Mouse (Mus musculus) hindbrain, postnatal 0 days (tissue): ENCODE data around the gene Tsga10ip. TPM values are rescaled to one million over a fixed set of nuclear protein-coding genes. Genes with fewer than 3 reads are reported as not detected.

Source experiments
- ATAC-seq: fragments of 200-750 bp; cut with Nextera tagmentation; 2 replicates; pipeline ENCODE4 v1.8.0; 2017; ENCODE audit warnings: mild to moderate bottlenecking, moderate TSS enrichment, moderate library complexity
- DNase-seq: peaks from one replicate; pipeline ENCODE4 v3.0.0-alpha.2; 2015; ENCODE audit warnings: low spot score
- H3K27ac ChIP-seq: fragments of 300-500 bp; sonication (generic); 2 replicates; pipeline ENCODE4 v1.5.1; 2014; ENCODE audit warnings: mild to moderate bottlenecking
- H3K27me3 ChIP-seq: fragments of 300-500 bp; sonication (generic); 2 replicates; pipeline ENCODE4 v1.6.1; 2014; ENCODE audit warnings: low read length, mixed read lengths; ENCODE audit not compliant: insufficient read depth
- H3K36me3 ChIP-seq: fragments of 300-500 bp; sonication (generic); 2 replicates; pipeline ENCODE4 v1.6.1; 2014; ENCODE audit warnings: low read length, mixed read lengths; ENCODE audit not compliant: insufficient read depth
- H3K4me1 ChIP-seq: fragments of 300-500 bp; sonication (generic); 2 replicates; pipeline ENCODE4 v1.6.1; 2014; ENCODE audit warnings: antibody characterized with exemption, low read length, mixed read lengths; ENCODE audit not compliant: insufficient read depth
- H3K4me2 ChIP-seq: fragments of 300-500 bp; sonication (generic); 2 replicates; pipeline ENCODE4 v1.6.1; 2014; ENCODE audit warnings: low read depth, mild to moderate bottlenecking, low read length, moderate library complexity, mixed read lengths
- H3K4me3 ChIP-seq: fragments of 300-500 bp; sonication (generic); 2 replicates; pipeline ENCODE4 v1.5.1; 2014; ENCODE audit warnings: low read length
- H3K9ac ChIP-seq: fragments of 300-500 bp; sonication (generic); replicated peaks from 2 replicates; pipeline ENCODE4 v1.6.1; 2014; ENCODE audit warnings: mild to moderate bottlenecking, low read length, moderate library complexity, mixed read lengths
- H3K9me3 ChIP-seq: fragments of 300-500 bp; sonication (generic); 2 replicates; pipeline ENCODE4 v1.6.1; 2016; ENCODE audit warnings: low read length, mixed read lengths
- CTCF ChIP-seq: IDR thresholded peaks from 2 replicates; pipeline ENCODE4 v1.5.1; 2016; ENCODE audit warnings: antibody characterized with exemption, control low read depth, low read depth
- WGBS: fragments of 180-500 bp; shearing (Covaris S2); extraction: QIAGEN DNeasy Blood & Tissue Kit; methylation state at CpG from one replicate; pipeline ENCODE4 v1.1.7; 2014; 5-methylcytosine and 5-hydroxymethylcytosine counted together
- polyA plus RNA-seq: library from polyadenylated mRNA; unstranded; fragments of >200 nt; fragmentation: Nextera tagmentation; extraction: Ambion mirVana; gene quantifications from 2 replicates; pipeline ENCODE4 v1.2.1, GENCODE M21; 2015
- total RNA-seq: library from RNA; depleted of rRNA; stranded (reverse); fragments of >200 nt; gene quantifications from 2 replicates; pipeline ENCODE4 v1.2.3, GENCODE M21; 2014

Tsga10ip gene
- total and polyA plus RNA-seq, 2 experiments from 2014 or later: not detected

DNA sequence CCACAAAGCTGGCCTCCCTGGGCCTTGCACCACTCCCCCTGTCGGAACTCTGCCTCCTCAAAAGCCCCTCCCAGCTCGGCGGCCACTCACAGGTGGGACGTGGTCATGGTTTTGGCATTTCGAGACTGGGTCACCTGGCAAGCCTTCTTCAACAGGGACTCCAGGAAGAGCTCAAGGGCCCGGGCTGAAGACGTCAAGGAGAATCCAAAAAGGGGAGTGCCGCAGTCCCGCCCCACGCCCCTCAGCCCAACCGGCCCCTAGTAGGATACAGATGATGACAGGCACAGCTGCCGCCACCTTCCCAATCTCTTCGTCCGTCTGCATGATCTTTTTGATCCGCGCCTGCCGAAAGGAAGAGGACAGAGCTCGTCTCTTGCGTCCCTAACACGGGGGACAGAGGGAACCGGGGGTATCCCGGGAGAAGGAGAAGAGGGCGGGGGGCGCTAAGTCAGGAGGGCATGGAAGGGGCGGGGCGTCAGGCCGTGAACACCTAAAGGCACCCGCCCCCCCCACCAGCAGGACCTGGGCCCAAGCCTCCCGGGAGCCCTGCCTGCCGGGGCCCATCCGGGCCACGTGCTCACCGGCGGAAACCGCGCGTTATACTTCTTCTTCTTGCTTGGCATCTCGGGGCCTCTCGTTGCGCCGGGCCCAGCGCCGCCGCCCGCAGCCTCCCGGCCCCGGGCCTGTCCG is 21.9 kb upstream of the Tsga10ip start:
- 2% methylated on average over 42 of the region's 48 CpGs for WGBS
- H3K4me1 ChIP-seq: peaks cover 21% of the 10 kb centered on the region
- H3K36me3 ChIP-seq: peaks cover 8% of the 10 kb centered on the region; the same call in 1 of the 2 replicates

GRCm38 (mm10) chr19:5423561-5423960 is 21.2 kb upstream of the Tsga10ip start:
- Histone ChIP-seq H3K9ac (peak overlapping the region; percentile 94), H3K4me2 (peak overlapping the region; percentile 90), H3K9me3 (no peaks in the 10 kb centered on the region), H3K4me3 (peak overlapping the region; percentile 90), H3K36me3 (peaks cover 8% of the 10 kb centered on the region; the same call in 1 of the 2 replicates), H3K4me1 (peaks cover 21% of the 10 kb centered on the region), H3K27ac (peak overlapping the region; percentile 92; the same call in 1 of the 2 replicates), H3K27me3 (no peaks in the 10 kb centered on the region)
- no peak for ATAC-seq
- TF ChIP-seq CTCF: no peak
- WGBS: 58% methylated on average over 12 of the region's 12 CpGs
- DNase-seq: no peak

More for the DNA sequence above, 21.9 kb upstream of the Tsga10ip start:
- Histone ChIP-seq H3K9ac (peak overlapping the region; percentile 94), H3K9me3 (no peaks in the 10 kb centered on the region), H3K4me3 (peak overlapping the region; percentile 90), H3K4me2 (peak overlapping the region; percentile 90), H3K27ac (peak overlapping the region; percentile 92), H3K27me3 (no peaks in the 10 kb centered on the region)
- ATAC-seq (peak; percentile 67), DNase-seq (peak; percentile 75)
- peak; percentile 40 for TF ChIP-seq CTCF

- DNase-seq: no peak
- Histone ChIP-seq H3K4me1 (peaks cover 21% of the 10 kb centered on the region), H3K9me3 (no peaks in the 10 kb centered on the region), H3K36me3 (peaks cover 8% of the 10 kb centered on the region; the same call in 1 of the 2 replicates), H3K4me2 (peak overlapping the region; percentile 90), H3K9ac (peak overlapping the region; percentile 94; the same call in 1 of the 2 replicates), H3K4me3 (peak overlapping the region; percentile 90; the same call in 1 of the 2 replicates), H3K27ac (no peak overlapping the region), H3K27me3 (no peaks in the 10 kb centered on the region)
- no peak for ATAC-seq
- WGBS: 62% methylated on average over 9 of the region's 9 CpGs
- TF ChIP-seq CTCF: no peak
Observed at GRCm38 (mm10) chr19:5422895-5423443, 20.6 kb upstream of the Tsga10ip start.

- no peak for ATAC-seq
- H3K36me3 ChIP-seq: peaks cover 8% of the 10 kb centered on the region; the same call in 1 of the 2 replicates
- no peak overlapping the region for H3K9ac ChIP-seq
- H3K4me3 ChIP-seq: no peak overlapping the region
- H3K9me3 ChIP-seq: no peaks in the 10 kb centered on the region
- H3K4me1 ChIP-seq: peaks cover 21% of the 10 kb centered on the region
- H3K4me2 ChIP-seq: no peak overlapping the region
- 76% methylated on average over 10 of the region's 10 CpGs for WGBS
- H3K27ac ChIP-seq: no peak overlapping the region
- no peaks in the 10 kb centered on the region for H3K27me3 ChIP-seq
- TF ChIP-seq CTCF: no peak
- DNase-seq: no peak
Observed at GRCm38 (mm10) chr19:5422267-5422666, 19.9 kb upstream of the Tsga10ip start.

GRCm38 (mm10) chr19:5421784-5422183 is 19.5 kb upstream of the Tsga10ip start:
- no peak for TF ChIP-seq CTCF
- DNase-seq (no peak), ATAC-seq (no peak)
- Histone ChIP-seq H3K27me3 (no peaks in the 10 kb centered on the region), H3K4me2 (no peak overlapping the region), H3K9ac (no peak overlapping the region), H3K4me3 (no peak overlapping the region), H3K27ac (no peak overlapping the region), H3K9me3 (no peaks in the 10 kb centered on the region), H3K4me1 (peaks cover 21% of the 10 kb centered on the region), H3K36me3 (peaks cover 8% of the 10 kb centered on the region; the same call in 1 of the 2 replicates)
- 86% methylated on average over 5 of the region's 5 CpGs for WGBS

GRCm38 (mm10) chr19:5420579-5420978 is 18.3 kb upstream of the Tsga10ip start:
- no peak for TF ChIP-seq CTCF
- Histone ChIP-seq H3K27ac (no peak overlapping the region), H3K9ac (no peak overlapping the region), H3K4me2 (no peak overlapping the region), H3K36me3 (peaks cover 8% of the 10 kb centered on the region; the same call in 1 of the 2 replicates), H3K27me3 (no peaks in the 10 kb centered on the region), H3K4me1 (peaks cover 10% of the 10 kb centered on the region; the same call in 1 of the 2 replicates), H3K4me3 (no peak overlapping the region), H3K9me3 (no peaks in the 10 kb centered on the region)
- no peak for ATAC-seq
- 93% methylated on average over 6 of the region's 6 CpGs for WGBS
- DNase-seq: no peak
